Mouse (Mus musculus) Patski (cell line): ENCODE measurements around the gene Slc25a12. TPM values are rescaled to one million over a fixed set of nuclear protein-coding genes. Genes with fewer than 3 reads are reported as not detected.

Source experiments
- ATAC-seq: fragments of 100-300 bp; one replicate; pipeline ENCODE4 v1.8.0; 2021
- CTCF ChIA-PET: fragments of 350-600 bp; sonication (Branson Sonifier 250); formaldehyde crosslinking; loops from one replicate; lab custom pipeline; 2022; ENCODE audit warnings: inconsistent platforms; lab: Charles Lee
- POLR2A ChIA-PET: fragments of 350-600 bp; sonication (Branson Sonifier 250); formaldehyde crosslinking; loops from one replicate; lab custom pipeline; 2022; ENCODE audit warnings: antibody characterized with exemption, inconsistent platforms; lab: Charles Lee
- DNase-seq: peaks from one replicate; pipeline ENCODE4 v3.0.0-alpha.2; 2011; ENCODE audit warnings: low read depth, low spot score
- H3K27me3 ChIP-seq: fragments of 371-371 bp; one replicate; pipeline ENCODE4 v1.5.1; 2021
- CTCF ChIP-seq: fragments of 100-300 bp; IDR thresholded peaks from one replicate; pipeline ENCODE4 v1.5.1; 2021
- in situ Hi-C: fragments of 300-500 bp; cut with MboI; formaldehyde crosslinking; loops from 3 replicates; pipeline ENCODE4 v1.11.1; 2018; ENCODE audit warnings: low pct_unique_long_range_greater_than_20kb, mixed read lengths
- polyA plus RNA-seq: library from polyadenylated mRNA; unstranded; gene quantifications from one replicate; pipeline ENCODE4 v1.2.3, GENCODE M21; 2021

Slc25a12 gene
- polyA plus RNA-seq, 1 experiment from 2014 or later: 78.1 TPM

- ChIA-PET POLR2A (interaction anchor here (0.5 to 0.7 kb wide), 3 partner anchors 22 to 582 kb away, joined by 3 read pairs; no protein-coding TSS in a partner anchor), CTCF (interaction anchor here (1.2 to 1.9 kb wide), 2 partner anchors 11 to 135 kb away, joined by 3 to 5 read pairs; no protein-coding TSS in a partner anchor)
- no peaks in the 10 kb centered on the region for H3K27me3 ChIP-seq
- in situ Hi-C loops: no loop called here
- no peak for ATAC-seq
- TF ChIP-seq CTCF: no peak
- peak; percentile 13 for DNase-seq
Measured at GRCm38 (mm10) chr2:71290107-71290775, 77.3 kb downstream of the Slc25a12 start.

DNA sequence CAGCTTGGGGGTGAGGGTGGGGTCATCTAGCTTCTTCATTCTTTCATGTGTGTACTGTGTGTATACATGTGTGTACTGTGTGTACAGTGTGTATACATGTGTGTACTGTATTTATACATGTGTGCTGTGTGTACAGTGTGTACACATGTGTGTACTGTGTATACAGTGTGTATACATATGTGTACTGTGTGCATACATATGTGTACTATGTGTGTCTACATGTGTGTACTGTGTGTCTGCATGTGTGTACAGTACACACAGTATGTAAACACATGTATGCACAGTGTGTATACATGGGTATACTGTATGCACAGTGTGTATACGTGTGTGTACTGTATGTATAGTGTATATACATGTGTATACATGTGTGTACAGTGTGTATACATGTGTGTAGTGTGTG, 85.6 kb downstream of the Slc25a12 start:
- in situ Hi-C loops: no loop called here
- CTCF ChIA-PET: no interaction called here
- no peak for TF ChIP-seq CTCF
- ATAC-seq (no peak), DNase-seq (no peak)
- POLR2A ChIA-PET: no interaction called here
- H3K27me3 ChIP-seq: no peaks in the 10 kb centered on the region

GRCm38 (mm10) chr2:71278791-71279775, 88.5 kb downstream of the Slc25a12 start:
- ChIA-PET CTCF (interaction anchor here (0.8 to 1.5 kb wide), 2 partner anchors 12 to 123 kb away, joined by 3 to 4 read pairs; no protein-coding TSS in a partner anchor), POLR2A (no interaction called here)
- TF ChIP-seq CTCF: no peak
- ATAC-seq (no peak), DNase-seq (no peak)
- no peaks in the 10 kb centered on the region for H3K27me3 ChIP-seq
- in situ Hi-C loops: no loop called here

- POLR2A ChIA-PET: no interaction called here
- DNase-seq (no peak), ATAC-seq (no peak)
- no peak for TF ChIP-seq CTCF
- in situ Hi-C loops: no loop called here
- CTCF ChIA-PET: interaction anchor here (0.8 kb wide), 1 partner anchor 12 kb away, joined by 3 read pairs; no protein-coding TSS in a partner anchor
- no peaks in the 10 kb centered on the region for H3K27me3 ChIP-seq
Measured at GRCm38 (mm10) chr2:71275734-71276133, 91.8 kb downstream of the Slc25a12 start.

- TF ChIP-seq CTCF: no peak
- in situ Hi-C loops: no loop called here
- CTCF ChIA-PET: no interaction called here
- no peak for ATAC-seq
- POLR2A ChIA-PET: interaction anchor here (1.1 kb wide), 1 partner anchor 28 kb away, joined by 3 read pairs; no protein-coding TSS in a partner anchor
- DNase-seq: no peak
- no peaks in the 10 kb centered on the region for H3K27me3 ChIP-seq
Measured at GRCm38 (mm10) chr2:71273955-71274679, 93.4 kb downstream of the Slc25a12 start.

DNA sequence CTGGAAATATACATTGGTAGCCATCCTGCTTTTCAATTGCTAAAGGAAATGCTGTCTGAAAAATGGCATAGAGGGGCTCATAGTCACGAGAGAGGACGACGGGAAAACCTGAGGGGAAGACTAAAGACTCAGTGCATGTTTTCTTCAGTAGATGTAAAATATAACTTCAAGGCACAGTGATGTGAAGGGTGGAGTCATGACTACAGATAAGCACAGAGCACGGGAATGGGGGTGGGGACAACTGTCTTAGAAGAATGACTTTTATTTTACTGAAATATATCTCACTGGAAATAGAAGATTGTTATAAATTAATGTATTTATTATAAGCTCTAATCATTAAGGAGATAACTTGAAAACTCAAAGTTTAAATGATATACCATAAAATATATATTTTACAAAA, 97.5 kb downstream of the Slc25a12 start:
- in situ Hi-C loops: no loop called here
- TF ChIP-seq CTCF: no peak
- ChIA-PET CTCF (no interaction called here), POLR2A (no interaction called here)
- no peak for DNase-seq
- H3K27me3 ChIP-seq: no peaks in the 10 kb centered on the region
- no peak for ATAC-seq

GRCm38 (mm10) chr2:71269332-71269731, 98.2 kb downstream of the Slc25a12 start:
- in situ Hi-C loops: no loop called here
- DNase-seq (no peak), ATAC-seq (no peak)
- ChIA-PET CTCF (no interaction called here), POLR2A (no interaction called here)
- no peak for TF ChIP-seq CTCF
- H3K27me3 ChIP-seq: no peaks in the 10 kb centered on the region

- no peak for TF ChIP-seq CTCF
- CTCF ChIA-PET: interaction anchor here (1.0 to 1.6 kb wide), 2 partner anchors 11 to 113 kb away, joined by 3 to 7 read pairs; no protein-coding TSS in a partner anchor
- H3K27me3 ChIP-seq: no peaks in the 10 kb centered on the region
- no peak for DNase-seq
- no peak for ATAC-seq
- in situ Hi-C loops: no loop called here
- POLR2A ChIA-PET: no interaction called here
Measured at GRCm38 (mm10) chr2:71268691-71269090, 98.9 kb downstream of the Slc25a12 start.

DNA sequence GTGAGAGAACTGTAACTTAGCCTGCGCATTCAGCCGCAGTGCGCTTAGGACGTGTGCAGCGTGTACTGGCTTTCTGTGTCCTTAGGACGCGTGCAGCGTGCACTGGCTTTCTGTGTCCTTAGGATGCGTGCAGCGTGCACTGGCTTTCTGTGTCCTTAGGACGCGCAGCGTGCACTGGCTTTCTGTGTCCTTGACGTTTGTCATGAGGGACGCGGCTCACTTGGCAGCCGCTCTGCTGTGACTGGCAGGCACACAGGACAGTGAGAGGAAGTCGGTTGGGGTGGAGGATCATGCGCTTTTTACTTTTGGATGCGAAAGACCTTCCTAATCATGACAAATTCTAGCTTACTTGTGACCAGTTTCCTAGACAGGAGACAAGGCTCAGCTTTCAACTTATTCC, 103.0 kb downstream of the Slc25a12 start:
- TF ChIP-seq CTCF: no peak
- no peak for DNase-seq
- H3K27me3 ChIP-seq: no peaks in the 10 kb centered on the region
- in situ Hi-C loops: no loop called here
- ChIA-PET CTCF (interaction anchor here (1.1 to 1.5 kb wide), 2 partner anchors 8 to 11 kb away, joined by 3 read pairs; no protein-coding TSS in a partner anchor), POLR2A (no interaction called here)
- ATAC-seq: no peak

GRCm38 (mm10) chr2:71256581-71256980, 111.0 kb downstream of the Slc25a12 start:
- in situ Hi-C loops: no loop called here
- H3K27me3 ChIP-seq: no peaks in the 10 kb centered on the region
- DNase-seq (no peak), ATAC-seq (no peak)
- TF ChIP-seq CTCF: no peak
- ChIA-PET POLR2A (no interaction called here), CTCF (interaction anchor here (1.1 to 1.8 kb wide), 2 partner anchors 9 to 12 kb away, joined by 3 to 10 read pairs; no protein-coding TSS in a partner anchor)
